Mouse (Mus musculus) embryonic facial prominence, embryonic 15.5 days (tissue): ENCODE measurements around the gene Myo1e. TPM values are rescaled to one million over a fixed set of nuclear protein-coding genes. Genes with fewer than 3 reads are reported as not detected.

Source experiments
- ATAC-seq: fragments of 200-750 bp; cut with Nextera tagmentation; 2 replicates; pipeline ENCODE4 v1.8.0; 2017; ENCODE audit warnings: low read depth, moderate TSS enrichment; ENCODE audit not compliant: insufficient number of reproducible peaks, low FRiP score, low TSS enrichment
- H3K27ac ChIP-seq: fragments of 300-500 bp; sonication (generic); replicated peaks from 2 replicates; pipeline ENCODE4 v1.5.1; 2015; ENCODE audit warnings: mild to moderate bottlenecking, inconsistent platforms
- H3K27me3 ChIP-seq: fragments of 300-500 bp; sonication (generic); 2 replicates; pipeline ENCODE4 v1.6.1; 2015; ENCODE audit warnings: inconsistent platforms
- H3K36me3 ChIP-seq: fragments of 300-500 bp; sonication (generic); 2 replicates; pipeline ENCODE4 v1.6.1; 2015; ENCODE audit warnings: mild to moderate bottlenecking, inconsistent platforms
- H3K4me1 ChIP-seq: fragments of 300-500 bp; sonication (generic); 2 replicates; pipeline ENCODE4 v1.6.1; 2015; ENCODE audit warnings: inconsistent platforms
- H3K4me2 ChIP-seq: fragments of 300-500 bp; sonication (generic); replicated peaks from 2 replicates; pipeline ENCODE4 v1.6.1; 2015; ENCODE audit warnings: mild to moderate bottlenecking, inconsistent platforms
- H3K4me3 ChIP-seq: fragments of 300-500 bp; sonication (generic); replicated peaks from 2 replicates; pipeline ENCODE4 v1.5.1; 2015; ENCODE audit warnings: mild to moderate bottlenecking, inconsistent platforms
- H3K9ac ChIP-seq: fragments of 300-500 bp; sonication (generic); 2 replicates; pipeline ENCODE4 v1.6.1; 2015; ENCODE audit warnings: inconsistent platforms
- H3K9me3 ChIP-seq: fragments of 300-500 bp; sonication (generic); replicated peaks from 2 replicates; pipeline ENCODE4 v1.6.1; 2016; ENCODE audit warnings: inconsistent platforms
- WGBS: fragments of 180-500 bp; shearing (Covaris S2); methylation state at CpG from one replicate; pipeline ENCODE4 v1.1.7; 2015; 5-methylcytosine and 5-hydroxymethylcytosine counted together
- polyA plus RNA-seq: library from polyadenylated mRNA; unstranded; fragments of >200 nt; fragmentation: Nextera tagmentation; extraction: Ambion mirVana; gene quantifications from 2 replicates; pipeline ENCODE4 v1.2.1, GENCODE M21; 2015

Gene Myo1e
- polyA plus RNA-seq, 1 experiment from 2014 or later, result 26.4 TPM

DNA sequence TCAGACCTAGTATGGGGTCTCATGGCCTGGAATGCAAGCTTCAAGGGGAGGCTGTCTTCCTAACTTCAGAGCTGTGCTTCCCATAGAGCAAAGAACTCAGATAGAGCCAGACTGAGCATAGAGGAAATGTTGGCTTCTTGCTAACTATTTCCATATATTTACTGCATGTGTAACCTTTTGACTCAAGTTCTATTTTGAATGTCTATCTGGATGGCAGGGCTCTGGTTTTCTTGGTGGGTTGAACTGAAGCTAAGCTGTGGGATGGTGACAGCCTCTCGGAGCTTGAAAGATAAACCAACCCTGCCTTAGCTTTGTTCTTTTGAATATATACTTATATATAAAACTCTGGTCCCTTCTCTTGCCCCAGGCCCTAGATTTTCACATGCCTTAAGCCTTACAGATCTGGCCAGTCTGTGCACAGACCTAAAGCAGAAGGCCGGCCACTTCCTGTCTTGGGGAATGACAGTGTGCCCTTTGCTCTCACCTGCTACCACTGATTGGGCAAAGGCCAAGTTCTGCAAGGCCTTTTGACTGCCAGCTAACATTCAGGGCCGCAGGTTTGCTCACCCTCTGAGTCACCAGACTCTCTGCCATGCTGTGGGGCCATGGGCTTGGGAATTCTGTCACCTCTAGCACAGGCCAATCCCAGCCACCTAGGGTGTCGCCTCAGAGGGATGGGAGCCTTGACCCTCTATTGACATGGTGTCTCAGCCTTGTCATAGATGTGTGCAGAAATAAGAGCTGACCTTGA, 35.1 kb downstream of the Myo1e start:
- H3K9ac ChIP-seq, result no peak overlapping the region
- no peak overlapping the region for H3K4me3 ChIP-seq
- H3K27me3 ChIP-seq, result no peaks in the 10 kb centered on the region
- no peaks in the 10 kb centered on the region for H3K9me3 ChIP-seq
- WGBS, result 73% methylated on average over 4 of the region's 4 CpGs
- H3K36me3 ChIP-seq, result no peaks in the 10 kb centered on the region
- H3K4me2 ChIP-seq, result no peak overlapping the region
- ATAC-seq, result no peak; the same call in 1 of the 2 replicates
- peaks cover 36% of the 10 kb centered on the region for H3K4me1 ChIP-seq
- peak overlapping the region; percentile 73 for H3K27ac ChIP-seq

DNA sequence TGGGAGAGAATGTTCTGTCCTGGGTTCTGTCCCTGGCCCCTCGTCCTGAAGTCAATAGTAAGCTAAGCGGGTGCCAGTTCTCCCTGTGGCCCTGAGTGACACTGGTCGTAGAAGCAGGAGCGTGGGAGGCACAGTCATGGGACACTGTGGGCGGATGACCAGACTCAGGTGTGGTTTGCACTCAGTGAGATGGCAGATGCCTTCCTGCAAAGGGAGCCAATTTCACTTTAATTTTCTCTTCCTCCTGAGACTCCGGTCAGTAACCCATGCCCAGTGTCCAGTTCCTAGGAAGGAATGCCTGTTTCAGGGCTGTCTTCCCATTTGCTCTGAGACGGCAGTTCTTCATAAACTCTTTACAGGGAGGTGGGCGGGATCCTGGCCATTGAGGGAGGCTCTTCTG, 36.1 kb downstream of the Myo1e start:
- no peak overlapping the region for H3K4me2 ChIP-seq
- no peak for ATAC-seq
- no peak overlapping the region for H3K4me3 ChIP-seq
- no peaks in the 10 kb centered on the region for H3K27me3 ChIP-seq
- 73% methylated on average over 8 of the region's 8 CpGs for WGBS
- H3K27ac ChIP-seq, result no peak overlapping the region
- H3K9ac ChIP-seq, result no peak overlapping the region
- peaks cover 36% of the 10 kb centered on the region for H3K4me1 ChIP-seq
- H3K9me3 ChIP-seq, result no peaks in the 10 kb centered on the region
- H3K36me3 ChIP-seq, result no peaks in the 10 kb centered on the region

DNA sequence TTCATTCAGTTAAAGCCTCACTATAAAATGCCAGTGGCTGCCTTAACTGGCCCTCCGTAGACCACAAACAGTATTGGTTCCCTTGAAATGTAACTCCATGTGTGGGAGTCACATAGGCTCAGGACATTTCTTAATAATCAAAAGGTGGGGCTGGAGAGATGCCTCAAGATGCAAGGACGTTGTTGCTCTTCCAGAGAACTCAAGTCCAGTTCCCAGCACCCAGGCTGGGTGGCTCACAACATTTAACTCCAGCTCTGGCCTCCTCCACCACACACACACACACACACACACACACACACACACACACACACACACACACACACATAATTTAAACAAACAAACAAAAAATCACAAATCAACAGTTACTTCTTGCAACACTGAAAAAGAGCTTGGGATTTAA, 36.6 kb downstream of the Myo1e start:
- no peaks in the 10 kb centered on the region for H3K36me3 ChIP-seq
- H3K27me3 ChIP-seq, result no peaks in the 10 kb centered on the region
- H3K4me1 ChIP-seq, result peaks cover 36% of the 10 kb centered on the region
- no peaks in the 10 kb centered on the region for H3K9me3 ChIP-seq
- 70% methylated on average over 2 of the region's 2 CpGs for WGBS
- ATAC-seq, result no peak
- no peak overlapping the region for H3K9ac ChIP-seq
- H3K4me3 ChIP-seq, result no peak overlapping the region
- H3K27ac ChIP-seq, result no peak overlapping the region
- no peak overlapping the region for H3K4me2 ChIP-seq

- no peak for ATAC-seq
- no peak overlapping the region for H3K9ac ChIP-seq
- 69% methylated on average over 7 of the region's 7 CpGs for WGBS
- H3K36me3 ChIP-seq, result no peaks in the 10 kb centered on the region
- no peak overlapping the region for H3K4me3 ChIP-seq
- no peaks in the 10 kb centered on the region for H3K9me3 ChIP-seq
- H3K4me1 ChIP-seq, result peaks cover 36% of the 10 kb centered on the region
- no peak overlapping the region for H3K27ac ChIP-seq
- no peaks in the 10 kb centered on the region for H3K27me3 ChIP-seq
- H3K4me2 ChIP-seq, result no peak overlapping the region
These were observed 37.0 kb downstream of the Myo1e start for GRCm38 (mm10) chr9:70244115-70244514.

DNA sequence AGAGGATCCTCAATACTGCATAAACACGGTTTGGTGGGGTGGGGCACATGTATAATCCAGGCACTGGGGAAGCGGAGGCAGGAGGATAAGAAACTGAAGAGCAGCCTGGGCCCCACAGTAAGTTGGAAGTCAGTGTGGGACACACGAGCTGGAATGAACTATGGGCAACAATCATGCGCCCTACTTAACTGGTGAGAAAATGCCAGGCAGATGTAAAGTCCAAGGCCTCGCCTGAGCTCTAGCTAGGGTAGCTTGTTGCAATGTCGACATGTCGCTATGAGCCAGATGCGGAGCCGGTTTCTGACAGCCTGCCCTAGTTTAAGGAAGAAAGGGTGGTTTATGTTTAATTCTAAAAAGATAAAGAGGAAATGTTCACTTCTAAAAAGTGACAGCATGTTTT, 37.9 kb downstream of the Myo1e start:
- Histone ChIP-seq H3K4me2 (no peak overlapping the region), H3K4me3 (no peak overlapping the region), H3K27me3 (no peaks in the 10 kb centered on the region), H3K27ac (no peak overlapping the region), H3K4me1 (peaks cover 43% of the 10 kb centered on the region), H3K9me3 (no peaks in the 10 kb centered on the region), H3K9ac (no peak overlapping the region), H3K36me3 (no peaks in the 10 kb centered on the region)
- ATAC-seq, result no peak
- 83% methylated on average over 9 of the region's 9 CpGs for WGBS

- H3K4me1 ChIP-seq, result peaks cover 36% of the 10 kb centered on the region
- H3K4me2 ChIP-seq, result no peak overlapping the region
- H3K27me3 ChIP-seq, result no peaks in the 10 kb centered on the region
- 68% methylated on average over 10 of the region's 10 CpGs for WGBS
- no peak overlapping the region for H3K9ac ChIP-seq
- H3K36me3 ChIP-seq, result no peaks in the 10 kb centered on the region
- no peaks in the 10 kb centered on the region for H3K9me3 ChIP-seq
- H3K27ac ChIP-seq, result no peak overlapping the region
- no peak for ATAC-seq
- H3K4me3 ChIP-seq, result no peak overlapping the region
These were observed 39.3 kb downstream of the Myo1e start for GRCm38 (mm10) chr9:70246427-70246826.

GRCm38 (mm10) chr9:70248046-70248445, 40.9 kb downstream of the Myo1e start:
- ATAC-seq, result no peak
- 77% methylated on average over 6 of the region's 6 CpGs for WGBS
- no peaks in the 10 kb centered on the region for H3K36me3 ChIP-seq

GRCm38 (mm10) chr9:70248826-70249225, 41.7 kb downstream of the Myo1e start:
- 71% methylated on average over 4 of the region's 4 CpGs for WGBS
- Histone ChIP-seq H3K4me1 (peaks cover 14% of the 10 kb centered on the region; the same call in 1 of the 2 replicates), H3K36me3 (no peaks in the 10 kb centered on the region), H3K27ac (no peak overlapping the region), H3K27me3 (no peaks in the 10 kb centered on the region), H3K9ac (no peak overlapping the region), H3K9me3 (no peaks in the 10 kb centered on the region), H3K4me3 (no peak overlapping the region), H3K4me2 (no peak overlapping the region)
- no peak for ATAC-seq

More at GRCm38 (mm10) chr9:70248046-70248445, 40.9 kb downstream of the Myo1e start:
- H3K4me2 ChIP-seq, result no peak overlapping the region
- H3K9me3 ChIP-seq, result no peaks in the 10 kb centered on the region
- no peak overlapping the region for H3K27ac ChIP-seq
- H3K27me3 ChIP-seq, result no peaks in the 10 kb centered on the region
- no peak overlapping the region for H3K4me3 ChIP-seq
- peaks cover 21% of the 10 kb centered on the region for H3K4me1 ChIP-seq
- H3K9ac ChIP-seq, result no peak overlapping the region

DNA sequence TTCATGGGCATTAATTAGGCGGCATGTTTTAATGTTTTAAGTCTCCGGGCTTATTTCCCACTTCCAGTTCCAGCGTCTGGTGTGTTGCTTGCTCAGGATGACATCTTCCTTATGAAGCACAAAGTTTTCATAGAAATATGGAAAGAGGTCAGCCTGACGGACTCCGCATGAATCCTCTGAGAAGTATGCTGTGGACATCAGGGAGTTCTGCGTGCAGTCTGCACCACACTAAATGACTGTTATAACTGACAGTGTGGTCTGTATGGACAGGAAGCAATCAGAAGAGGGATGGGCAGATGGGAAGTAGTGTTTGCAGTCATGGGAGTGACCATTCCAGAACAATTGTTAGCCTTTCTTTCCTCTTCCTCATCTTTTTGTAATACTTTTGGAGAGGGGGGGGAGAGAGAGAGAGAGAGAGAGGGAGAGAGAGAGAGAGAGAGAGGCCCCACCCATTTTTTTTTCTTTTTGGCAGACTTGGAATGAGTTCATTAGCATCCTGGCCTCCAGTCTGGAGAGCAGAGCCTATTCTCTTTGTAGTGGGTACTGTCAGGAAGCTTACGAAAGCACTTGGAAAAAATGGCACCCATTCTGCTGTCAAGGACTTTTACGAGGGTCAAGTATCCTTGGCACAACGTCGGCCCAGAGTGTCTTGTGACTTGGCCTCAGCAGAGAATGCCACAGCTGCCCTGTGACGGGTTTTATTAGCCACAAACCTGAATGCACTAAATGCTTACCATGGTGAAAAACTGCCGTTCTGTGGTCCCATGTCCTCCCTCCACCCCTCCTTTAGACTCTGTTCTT, 42.9 kb downstream of the Myo1e start:
- no peak overlapping the region for H3K27ac ChIP-seq
- no peaks in the 10 kb centered on the region for H3K27me3 ChIP-seq
- H3K9me3 ChIP-seq, result no peaks in the 10 kb centered on the region
- H3K36me3 ChIP-seq, result no peaks in the 10 kb centered on the region
- ATAC-seq, result no peak
- H3K4me1 ChIP-seq, result peaks cover 14% of the 10 kb centered on the region; the same call in 1 of the 2 replicates
- H3K4me3 ChIP-seq, result no peak overlapping the region
- no peak overlapping the region for H3K9ac ChIP-seq
- H3K4me2 ChIP-seq, result no peak overlapping the region
- 54% methylated on average over 12 of the region's 12 CpGs for WGBS

- WGBS, result 89% methylated on average over 10 of the region's 10 CpGs
- Histone ChIP-seq H3K9me3 (no peaks in the 10 kb centered on the region), H3K9ac (no peak overlapping the region), H3K36me3 (no peaks in the 10 kb centered on the region), H3K4me3 (no peak overlapping the region), H3K4me1 (peaks cover 12% of the 10 kb centered on the region; the same call in 1 of the 2 replicates), H3K4me2 (no peak overlapping the region), H3K27me3 (no peaks in the 10 kb centered on the region), H3K27ac (no peak overlapping the region)
- ATAC-seq, result no peak
These were observed 44.4 kb downstream of the Myo1e start for GRCm38 (mm10) chr9:70251441-70251985.

DNA sequence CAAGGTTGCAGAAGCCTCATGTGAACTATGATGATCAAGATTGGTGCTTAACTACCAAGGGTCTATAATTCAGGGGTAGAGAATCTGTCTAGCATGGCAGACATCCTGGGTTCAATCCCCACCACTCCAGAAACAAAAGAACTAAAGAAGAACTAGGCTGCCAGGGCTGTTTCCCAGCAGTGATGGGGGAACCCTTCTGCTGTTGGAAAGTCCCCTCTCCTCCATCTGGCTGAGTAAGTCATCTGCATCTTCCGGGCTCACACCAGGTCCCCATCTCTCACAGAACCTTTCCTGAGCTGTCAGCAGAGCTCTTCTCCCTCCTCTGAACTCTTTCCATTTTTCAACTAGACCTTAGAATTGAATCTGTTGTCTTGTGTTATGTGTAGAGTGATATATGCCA, 45.9 kb downstream of the Myo1e start:
- no peak overlapping the region for H3K9ac ChIP-seq
- H3K4me2 ChIP-seq, result no peak overlapping the region
- H3K4me1 ChIP-seq, result peaks cover 18% of the 10 kb centered on the region
- no peak for ATAC-seq
- no peak overlapping the region for H3K27ac ChIP-seq
- H3K27me3 ChIP-seq, result no peaks in the 10 kb centered on the region
- WGBS, result 62% methylated on average over 1 of the region's 1 CpGs
- H3K36me3 ChIP-seq, result no peaks in the 10 kb centered on the region
- no peak overlapping the region for H3K4me3 ChIP-seq
- H3K9me3 ChIP-seq, result no peaks in the 10 kb centered on the region
